Mouse (Mus musculus): ENCODE results near the gene Zfp942. TPM values are rescaled to one million over a fixed set of nuclear protein-coding genes. Genes with fewer than 3 reads are reported as not detected.
A peak's percentile ranks its signal among the peaks of the same experiment; 100 is the strongest.
"Not testable (repeated sequence)": the region's sequence is repeated elsewhere in the genome, so short reads cannot be mapped to it uniquely, and the experiment has no call there.

Gene Zfp942
- polyA plus RNA-seq (2014; fragmentation: Nextera tagmentation; extraction: Ambion mirVana): 23.4 and 23.7 TPM in 2 replicates

DNA sequence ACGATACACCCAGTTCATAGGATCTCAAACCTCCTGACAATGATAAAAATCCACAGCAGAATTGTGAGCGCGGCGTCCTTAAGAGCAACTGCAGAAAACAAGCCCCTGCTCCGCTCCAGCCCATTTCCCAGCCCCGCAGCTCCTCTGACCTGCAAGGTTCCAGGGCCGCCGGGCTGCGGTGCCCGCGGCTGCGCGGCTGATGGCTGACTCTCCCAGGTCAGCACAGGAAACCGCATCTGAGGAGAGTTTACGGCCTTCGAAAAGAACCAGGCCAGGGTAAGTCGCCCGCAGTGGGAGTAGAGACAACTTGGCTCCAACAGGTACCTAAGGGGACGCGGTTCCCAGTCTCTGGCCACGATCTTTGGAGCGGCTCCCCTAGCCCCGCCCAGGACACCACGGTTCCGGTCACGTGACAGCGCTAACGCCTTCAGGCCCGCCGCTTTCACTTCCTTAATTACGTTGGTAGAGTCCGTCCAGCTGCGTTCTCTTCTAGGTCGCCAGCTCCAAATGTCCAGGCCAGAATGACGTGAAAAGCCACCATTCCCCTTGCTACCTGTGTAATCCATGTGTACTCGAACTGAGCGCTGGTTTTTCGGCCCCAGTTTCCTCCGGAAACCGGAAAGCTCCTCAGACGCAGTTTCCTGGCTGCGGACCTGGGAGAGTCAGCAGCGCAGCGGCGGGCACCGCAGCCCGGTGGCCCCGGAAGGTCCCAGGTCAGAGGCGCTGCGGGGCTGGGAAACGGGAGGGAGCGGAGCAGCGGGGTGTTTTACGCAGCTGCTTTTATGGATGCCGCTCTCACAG, at the start of gene Zfp942, which contains the start of gene Zfp943:
TSS of gene Zfp942 (minus strand) at position 358 of the 801 bp plus-strand sequence.
TSS of gene Zfp943 (plus strand) at position 446 of the 801 bp plus-strand sequence.
- not testable (repeated sequence) for H3K4me1 ChIP-seq (ENCODE audit: control insufficient read depth, insufficient read depth, low read length); H3K9me3 ChIP-seq (ENCODE audit: control insufficient read depth, low read length); H3K27me3 ChIP-seq (ENCODE audit: control insufficient read depth, insufficient read depth, low read length); H3K36me3 ChIP-seq (ENCODE audit: control insufficient read depth, insufficient read depth, low read length)
- Histone ChIP-seq H3K4me2 (replicated peaks; ENCODE audit: low read depth, low read length) (peak within 1 kb of the TSS; percentile 44), H3K4me3 (ENCODE audit: low read length) (peak within 1 kb of the TSS; percentile 57), H3K27ac (ENCODE audit: low read depth, low read length) (peak within 1 kb of the TSS; percentile 87), H3K9ac (ENCODE audit: low read depth, low read length) (peak within 1 kb of the TSS; percentile 64)
- ATAC-seq (ENCODE audit: low FRiP score, low TSS enrichment): peak; percentile 99
- under 1% methylated on average over 39 of the region's 55 CpGs for WGBS

- Histone ChIP-seq H3K27me3 (ENCODE audit: control insufficient read depth, insufficient read depth, low read length) (no peaks in the 10 kb centered on the region), H3K4me1 (ENCODE audit: control insufficient read depth, insufficient read depth, low read length) (peaks cover 7% of the 10 kb centered on the region; the same call in 1 of the 2 replicates), H3K36me3 (ENCODE audit: control insufficient read depth, insufficient read depth, low read length) (no peaks in the 10 kb centered on the region), H3K27ac (ENCODE audit: low read depth, low read length) (no peak overlapping the region), H3K4me3 (ENCODE audit: low read length) (peak overlapping the region; percentile 57), H3K9me3 (ENCODE audit: control insufficient read depth, low read length) (no peaks in the 10 kb centered on the region), H3K9ac (ENCODE audit: low read depth, low read length) (peak overlapping the region; percentile 64; the same call in 1 of the 2 replicates), H3K4me2 (replicated peaks; ENCODE audit: low read depth, low read length) (peak overlapping the region; percentile 44)
- 60% methylated on average over 4 of the region's 4 CpGs for WGBS
- no peak for ATAC-seq (ENCODE audit: low FRiP score, low TSS enrichment)
Observed at GRCm38 (mm10) chr17:21963302-21963701, 1.0 kb upstream of the Zfp942 start.

GRCm38 (mm10) chr17:21909456-21910052, 52.7 kb downstream of the Zfp942 start, which contains the start of gene Zfp995:
TSS of gene Zfp995 (minus strand) at chr17:21909926.
- H3K4me1 ChIP-seq (ENCODE audit: control insufficient read depth, insufficient read depth, low read length); H3K27ac ChIP-seq (ENCODE audit: low read depth, low read length); H3K27me3 ChIP-seq (ENCODE audit: control insufficient read depth, insufficient read depth, low read length); H3K9me3 ChIP-seq (ENCODE audit: control insufficient read depth, low read length); H3K36me3 ChIP-seq (ENCODE audit: control insufficient read depth, insufficient read depth, low read length): not testable (repeated sequence)
- WGBS: under 1% methylated on average over 24 of the region's 24 CpGs
- peak within 1 kb of the TSS; percentile 61 for H3K9ac ChIP-seq (ENCODE audit: low read depth, low read length)
- ATAC-seq (ENCODE audit: low FRiP score, low TSS enrichment): peak; percentile 99
- H3K4me2 ChIP-seq (replicated peaks; ENCODE audit: low read depth, low read length): peak within 1 kb of the TSS; percentile 54
- peak within 1 kb of the TSS; percentile 51 for H3K4me3 ChIP-seq (ENCODE audit: low read length)

DNA sequence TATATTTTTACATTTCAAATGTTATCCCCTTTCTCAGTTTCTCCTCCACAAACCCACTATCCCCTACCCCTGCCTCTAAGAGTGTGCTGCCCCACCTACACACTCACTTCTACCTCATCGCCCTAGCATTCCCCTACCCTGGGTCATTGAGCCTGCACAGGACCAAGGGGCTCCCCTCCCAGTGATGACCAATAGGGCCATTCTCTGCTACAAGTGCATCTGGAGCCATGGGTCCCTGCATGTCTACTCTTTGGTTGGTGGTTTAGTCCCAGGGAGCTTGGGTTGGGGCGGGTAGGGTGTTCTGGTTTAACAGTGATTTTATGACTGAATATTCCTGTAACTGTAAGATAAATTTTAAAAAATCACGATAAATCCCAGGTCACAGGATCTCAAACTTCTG, 53.2 kb downstream of the Zfp942 start:
- ATAC-seq (ENCODE audit: low FRiP score, low TSS enrichment): peak; percentile 83
- peak overlapping the region; percentile 61 for H3K9ac ChIP-seq (ENCODE audit: low read depth, low read length)
- no peaks in the 10 kb centered on the region for H3K4me1 ChIP-seq (ENCODE audit: control insufficient read depth, insufficient read depth, low read length)
- peak overlapping the region; percentile 51 for H3K4me3 ChIP-seq (ENCODE audit: low read length)
- H3K27me3 ChIP-seq (ENCODE audit: control insufficient read depth, insufficient read depth, low read length): no peaks in the 10 kb centered on the region
- peak overlapping the region; percentile 54 for H3K4me2 ChIP-seq (replicated peaks; ENCODE audit: low read depth, low read length)
- H3K36me3 ChIP-seq (ENCODE audit: control insufficient read depth, insufficient read depth, low read length): no peaks in the 10 kb centered on the region
- 8% methylated on average over 3 of the region's 3 CpGs for WGBS
- no peak overlapping the region for H3K27ac ChIP-seq (ENCODE audit: low read depth, low read length)
- H3K9me3 ChIP-seq (ENCODE audit: control insufficient read depth, low read length): no peaks in the 10 kb centered on the region

Other genes with a start within 250 kb of the Zfp942 start
- 5.1 and 8.8 TPM in 2 replicates for gene Zfp229, start 231.7 kb downstream of the Zfp942 start, polyA plus RNA-seq (2014; fragmentation: Nextera tagmentation; extraction: Ambion mirVana)
- gene Zfp820, start 116.7 kb downstream of the Zfp942 start, polyA plus RNA-seq (2014; fragmentation: Nextera tagmentation; extraction: Ambion mirVana): 6.6 and 7.9 TPM in 2 replicates
- gene Zfp995, start 52.5 kb downstream of the Zfp942 start, polyA plus RNA-seq (2014; fragmentation: Nextera tagmentation; extraction: Ambion mirVana): 9.5 and 11.4 TPM in 2 replicates
- gene Zfp943, start 88 bp upstream of the Zfp942 start, polyA plus RNA-seq (2014; fragmentation: Nextera tagmentation; extraction: Ambion mirVana): 17.7 TPM in 2 replicates
- gene Zfp947, start 203.7 kb upstream of the Zfp942 start, polyA plus RNA-seq (2014; fragmentation: Nextera tagmentation; extraction: Ambion mirVana): 3.1 and 3.3 TPM in 2 replicates

Data from kidney, embryonic 14.5 days (tissue).